Mouse (Mus musculus) T-cell, adult 2 months (primary cell): ENCODE results near the gene P2rx4.

Experiments
- DNase-seq: peaks from one replicate; pipeline ENCODE4 v3.0.0; 2022; ENCODE audit warnings: low spot score

The P2rx4 gene

DNA sequence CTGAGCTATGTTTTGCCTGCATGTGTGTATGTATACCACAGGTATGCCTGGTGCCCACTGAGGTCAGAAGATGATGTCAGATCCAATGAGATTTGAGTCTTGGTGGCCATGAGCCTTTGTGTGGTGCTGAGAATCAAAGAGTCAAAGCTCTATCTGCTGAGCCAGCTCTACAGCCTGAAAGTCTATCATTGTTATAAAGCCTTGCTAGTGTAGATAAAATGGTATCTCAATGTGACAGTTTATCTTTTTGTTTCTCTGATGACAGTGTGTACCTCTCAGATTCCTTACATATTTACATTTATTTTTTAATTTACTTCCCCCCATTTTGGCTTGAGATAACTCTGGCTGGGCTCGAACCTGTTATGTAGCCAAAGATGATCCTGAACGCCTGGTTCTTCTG is 3.8 kb upstream of the P2rx4 start:
- no peak for DNase-seq

DNA sequence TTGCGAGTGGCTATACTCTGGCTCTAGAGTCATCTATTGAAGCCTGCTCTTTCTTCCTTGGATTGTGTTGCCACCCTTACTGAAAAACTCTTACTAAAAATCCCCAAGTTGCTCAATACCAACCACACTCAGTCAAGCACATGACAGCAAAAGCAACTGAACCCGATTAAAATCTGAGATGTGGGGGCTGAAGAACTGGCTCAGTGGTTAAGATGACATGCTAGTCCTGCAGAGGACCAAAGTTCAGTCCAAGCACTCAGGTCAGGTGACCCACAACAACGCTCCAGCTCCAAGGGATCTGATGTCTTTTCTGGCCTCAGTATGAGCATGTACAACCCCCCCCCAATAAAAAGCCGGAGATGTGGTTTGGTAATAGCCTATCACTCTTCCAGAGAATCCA is 2.8 kb upstream of the P2rx4 start:
- DNase-seq, result no peak

DNA sequence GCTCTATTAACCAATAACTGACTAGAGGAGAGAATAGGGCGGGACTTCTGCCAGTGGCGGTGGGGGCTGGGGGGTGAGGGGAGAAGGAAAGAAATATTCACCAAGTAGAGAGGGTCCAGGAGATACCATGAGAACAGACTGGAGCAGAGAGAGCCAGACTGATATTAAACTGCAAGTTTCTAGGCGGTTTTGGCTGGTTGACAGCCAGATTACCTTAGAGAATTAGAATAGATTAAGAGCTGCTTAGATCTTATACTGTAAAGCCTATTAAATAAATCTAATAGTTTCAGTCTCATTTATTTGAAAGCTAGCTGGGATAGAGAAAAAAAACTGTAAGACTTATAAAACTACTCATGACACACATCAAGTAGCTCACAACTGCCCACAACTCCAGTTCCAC is 2.2 kb upstream of the P2rx4 start:
- no peak for DNase-seq

DNA sequence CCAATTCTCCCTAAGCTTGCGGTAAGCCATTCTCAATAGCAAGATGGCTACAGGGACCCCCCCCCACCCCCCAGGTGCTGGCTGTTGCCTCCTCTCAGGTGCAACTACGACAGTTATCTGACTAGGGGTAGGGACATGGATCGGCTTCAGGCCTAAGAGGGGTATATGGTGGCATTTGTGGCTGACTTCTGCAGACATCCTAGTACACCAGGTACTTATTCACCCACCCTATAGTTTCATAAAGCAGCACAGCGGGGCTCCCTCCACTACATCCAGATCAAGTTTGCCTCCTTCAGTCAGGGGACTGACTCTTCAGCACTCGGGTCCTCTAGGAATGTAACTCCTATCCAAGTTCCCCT is 448 bp upstream of the P2rx4 start:
- DNase-seq, result no peak

DNA sequence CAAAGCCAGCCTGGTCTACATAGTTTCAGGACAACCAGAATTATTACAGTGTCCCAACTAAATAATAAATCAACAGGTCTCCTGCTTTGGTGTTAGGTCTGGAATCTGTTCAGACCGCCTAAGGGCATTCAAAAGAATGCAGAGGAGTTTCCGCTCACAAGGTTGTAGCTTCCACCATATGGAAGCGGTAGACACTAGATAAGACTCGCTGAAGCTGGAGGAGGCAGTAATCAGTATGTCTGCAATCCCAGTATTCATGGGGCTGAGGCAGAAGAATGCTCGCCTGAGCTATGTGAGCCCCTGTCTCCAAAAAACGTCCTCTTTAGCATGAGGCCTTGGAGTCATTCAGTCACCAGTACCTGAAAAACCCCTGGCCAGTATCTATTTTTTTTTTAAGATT is 1.5 kb downstream of the P2rx4 start:
- no peak for DNase-seq

DNA sequence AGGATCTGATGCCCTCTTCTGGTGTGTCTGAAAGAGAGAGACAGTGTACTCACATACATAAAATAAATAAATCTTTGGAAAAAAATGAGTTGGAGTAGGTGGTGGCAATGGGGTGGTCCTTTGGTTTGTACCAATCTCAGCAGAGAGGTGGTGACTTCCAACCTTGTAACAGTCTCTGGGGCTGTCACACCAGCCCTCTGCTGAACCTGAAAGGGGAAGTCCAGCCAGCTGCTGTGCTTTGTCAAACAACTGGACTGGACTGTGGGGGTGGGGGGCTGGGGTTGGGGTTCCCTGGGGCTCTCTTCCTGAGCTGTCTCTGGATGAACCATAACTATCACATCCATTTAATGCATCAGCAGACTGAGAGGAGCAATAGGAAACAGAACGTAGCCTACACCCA is 8.4 kb downstream of the P2rx4 start:
- no peak for DNase-seq

DNA sequence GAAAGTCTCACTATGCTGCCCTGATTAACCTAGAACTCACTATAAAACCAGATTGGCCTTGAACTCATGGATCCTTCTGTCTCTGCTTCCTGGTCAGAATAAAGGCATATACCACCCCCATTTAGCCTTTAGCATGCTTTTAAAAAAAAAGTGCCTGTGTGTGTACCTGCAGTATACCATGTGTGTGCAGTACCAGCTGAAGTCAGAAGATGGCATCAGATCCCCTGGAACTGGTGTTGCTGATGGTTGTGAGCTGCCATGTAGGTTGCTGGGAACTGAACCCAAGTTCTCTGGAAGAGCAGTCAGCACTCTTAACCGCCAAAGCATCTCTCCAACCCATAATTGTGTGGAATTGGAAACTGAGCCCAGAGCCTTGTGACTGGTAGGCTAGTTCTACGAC is 9.4 kb downstream of the P2rx4 start:
- peak; percentile 24 for DNase-seq

DNA sequence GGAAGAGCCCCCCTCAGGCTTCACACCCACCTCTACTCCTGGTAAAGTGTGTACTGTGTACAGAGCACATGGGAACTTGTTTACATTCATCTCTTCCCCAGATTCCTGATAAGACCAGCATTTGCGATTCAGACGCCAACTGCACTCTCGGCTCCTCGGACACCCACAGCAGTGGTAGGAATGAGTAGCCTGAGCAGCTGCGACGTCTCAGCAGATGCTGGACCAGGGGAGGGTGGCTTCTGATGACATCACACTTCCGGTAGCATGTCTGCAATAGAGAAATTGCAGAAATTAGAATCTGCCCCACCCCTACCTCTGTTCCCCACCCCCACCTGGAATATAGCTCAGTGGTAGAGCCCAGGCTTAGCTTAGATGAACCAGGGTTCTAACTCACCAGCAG is 11.1 kb downstream of the P2rx4 start:
- DNase-seq, result peak; percentile 19

DNA sequence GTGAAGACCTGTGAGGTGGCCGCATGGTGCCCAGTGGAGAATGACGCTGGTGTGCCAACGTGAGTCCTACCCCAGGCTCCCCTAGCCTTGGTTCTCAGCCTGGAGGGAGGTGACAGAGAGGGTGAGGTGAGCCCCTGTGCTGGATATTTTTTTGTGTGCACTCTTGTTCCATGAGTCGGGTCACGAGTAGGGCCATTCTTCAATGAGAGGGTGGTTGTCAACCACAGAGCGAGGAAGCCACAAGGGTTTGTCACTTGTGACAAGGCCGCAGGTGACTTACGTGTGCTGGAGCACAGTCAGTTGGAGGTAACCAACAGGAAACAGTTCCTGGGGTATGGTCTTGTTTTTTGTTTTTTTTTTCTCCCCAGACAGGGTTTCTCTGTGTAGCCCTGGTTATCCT is 11.8 kb downstream of the P2rx4 start:
- DNase-seq, result peak; percentile 88

DNA sequence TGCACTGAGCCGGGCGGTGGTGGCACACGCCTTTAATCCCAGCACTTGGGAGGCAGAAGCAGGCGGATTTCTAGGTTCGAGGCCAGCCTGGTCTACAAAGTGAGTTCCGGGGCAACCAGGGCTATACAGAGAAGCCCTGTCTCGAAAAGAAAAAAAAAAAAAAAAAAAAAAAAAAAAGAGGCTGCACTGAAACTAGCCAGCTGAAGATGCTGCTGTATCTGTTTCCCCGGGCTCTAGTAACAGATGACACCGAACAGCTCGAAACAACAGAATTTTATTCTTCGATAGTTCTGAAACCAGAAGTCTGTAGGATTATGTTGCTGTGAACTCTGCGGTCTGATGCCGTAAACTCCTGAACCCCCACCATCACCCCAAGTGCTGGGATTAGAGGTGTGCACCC is 18.1 kb downstream of the P2rx4 start:
- DNase-seq, result no peak

DNA sequence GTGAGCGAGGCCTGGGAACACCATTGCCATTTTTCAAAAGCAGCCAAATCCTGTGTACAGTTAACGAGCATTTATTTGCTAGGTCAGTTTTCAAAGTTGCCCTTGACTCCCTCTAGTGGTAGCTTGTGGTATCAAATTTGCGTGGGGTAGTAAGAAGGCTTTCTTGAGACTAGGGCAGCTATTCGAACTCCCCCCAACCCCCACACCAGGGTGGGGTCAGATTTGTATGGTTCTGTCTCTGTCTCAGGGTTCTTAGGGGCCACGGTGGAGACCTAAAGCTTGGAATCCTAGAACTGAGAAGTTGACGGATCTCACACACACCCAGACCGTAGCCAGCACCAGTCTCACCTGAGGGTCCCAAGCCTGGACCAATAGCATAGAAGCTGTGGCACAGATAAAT is 18.7 kb downstream of the P2rx4 start:
- peak; percentile 67 for DNase-seq

DNA sequence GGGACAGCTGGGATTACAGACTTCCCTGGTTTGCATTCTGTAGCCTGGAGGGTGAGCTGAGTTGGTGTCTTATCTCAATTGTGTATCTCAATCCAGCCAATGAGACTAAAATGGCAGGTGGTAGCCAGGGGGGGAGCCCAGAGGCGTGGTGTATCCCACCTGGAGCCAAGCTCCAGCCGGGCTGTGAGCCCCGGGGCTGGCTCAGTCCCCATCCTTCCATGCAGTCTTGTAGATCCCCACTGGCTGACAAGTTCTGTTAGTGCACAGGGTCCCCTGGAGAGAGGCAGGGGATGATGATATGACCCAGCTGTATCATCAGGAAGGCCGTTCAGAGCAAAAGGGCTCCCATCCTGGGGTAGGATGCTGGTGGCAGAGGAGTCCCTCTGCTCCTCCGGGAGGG is 19.3 kb downstream of the P2rx4 start:
- DNase-seq, result no peak

DNA sequence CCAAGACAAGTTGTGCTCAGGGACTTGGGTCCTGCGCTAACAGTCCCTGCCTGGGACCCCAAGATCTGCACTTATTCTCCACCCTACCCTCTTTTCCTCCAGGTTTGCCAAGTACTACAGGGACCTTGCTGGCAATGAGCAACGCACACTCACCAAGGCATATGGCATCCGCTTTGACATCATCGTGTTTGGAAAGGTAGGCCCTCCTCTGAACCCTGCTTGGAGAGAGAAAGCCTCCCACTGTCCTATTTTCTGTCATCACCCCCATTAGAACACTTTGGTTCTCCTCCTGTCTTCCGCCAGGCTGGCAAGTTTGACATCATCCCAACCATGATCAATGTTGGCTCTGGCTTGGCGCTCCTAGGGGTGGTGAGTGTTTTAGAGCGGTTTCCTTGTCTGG is 19.8 kb downstream of the P2rx4 start:
- no peak for DNase-seq

DNA sequence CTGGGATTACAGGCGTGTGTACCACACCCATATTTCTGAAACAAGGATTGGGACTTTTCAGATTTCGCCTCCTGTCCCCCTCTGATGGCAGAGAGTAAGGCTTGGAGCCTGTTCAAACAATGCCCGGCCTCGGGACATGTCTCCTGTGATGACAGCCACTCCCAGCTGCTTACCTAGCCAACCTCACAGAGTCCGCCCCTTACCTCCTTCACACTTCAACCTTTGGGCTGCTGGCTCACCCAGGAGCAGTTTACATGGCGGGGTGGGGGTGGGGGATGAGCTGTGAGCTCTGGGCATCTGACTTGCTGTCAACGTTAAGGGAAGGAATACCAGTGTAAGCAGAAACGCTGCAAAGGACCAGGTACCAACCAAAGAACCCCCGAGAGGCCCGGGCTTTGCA is 23.4 kb downstream of the P2rx4 start:
- DNase-seq, result no peak

DNA sequence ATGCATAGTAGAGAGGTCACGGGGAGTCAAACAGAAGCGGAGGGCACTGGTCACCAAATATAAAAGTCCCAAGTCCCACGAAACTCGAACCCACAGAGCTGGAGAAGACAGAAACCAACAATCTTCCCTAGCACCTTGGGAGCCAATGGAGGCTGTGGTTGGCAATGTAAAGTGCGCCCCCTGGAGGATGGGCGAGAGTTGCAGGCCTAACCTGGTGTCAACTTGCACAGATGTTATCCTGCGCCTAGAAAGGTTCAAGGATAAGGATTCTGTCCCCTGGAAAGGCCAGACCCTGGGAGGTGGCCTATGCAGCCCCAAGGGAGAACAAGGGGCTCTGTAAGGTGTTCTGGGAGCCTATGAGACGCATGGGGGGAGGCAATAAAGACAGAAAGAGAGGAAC is 24.0 kb downstream of the P2rx4 start:
- peak; percentile 71 for DNase-seq

DNA sequence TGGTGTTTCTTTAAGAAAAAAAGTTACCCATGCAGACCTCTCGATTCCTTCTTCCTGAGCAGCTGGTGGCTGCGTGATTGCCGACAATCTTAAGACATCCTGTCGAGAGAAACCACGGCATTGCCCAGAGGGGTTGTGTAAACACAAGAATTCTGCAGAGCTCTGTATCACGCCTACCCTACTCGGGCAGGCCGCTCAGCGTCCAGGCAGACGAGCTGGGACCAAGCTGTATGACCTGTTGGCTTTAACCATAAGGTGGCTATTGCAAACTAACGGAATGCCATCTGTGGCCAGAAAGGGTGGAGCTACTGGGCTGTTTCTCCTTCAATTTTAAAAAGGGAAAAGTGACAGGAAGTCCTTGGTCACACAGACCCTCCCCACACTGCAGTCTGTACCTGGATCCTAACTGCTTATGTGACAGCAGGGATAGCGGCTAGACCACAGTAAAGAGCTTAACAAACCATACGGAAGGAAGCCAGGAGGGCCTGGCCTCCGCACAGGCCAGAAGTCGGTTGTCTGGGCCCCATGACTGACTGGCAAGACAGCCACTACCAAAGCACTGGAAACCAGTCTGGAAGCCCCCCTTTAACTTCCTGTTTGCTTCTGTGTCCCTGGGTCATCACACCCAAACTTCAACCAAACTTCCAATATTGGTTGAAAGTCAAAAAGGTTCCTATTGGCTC is 24.8 kb downstream of the P2rx4 start:
- peak; percentile 66 for DNase-seq

DNA sequence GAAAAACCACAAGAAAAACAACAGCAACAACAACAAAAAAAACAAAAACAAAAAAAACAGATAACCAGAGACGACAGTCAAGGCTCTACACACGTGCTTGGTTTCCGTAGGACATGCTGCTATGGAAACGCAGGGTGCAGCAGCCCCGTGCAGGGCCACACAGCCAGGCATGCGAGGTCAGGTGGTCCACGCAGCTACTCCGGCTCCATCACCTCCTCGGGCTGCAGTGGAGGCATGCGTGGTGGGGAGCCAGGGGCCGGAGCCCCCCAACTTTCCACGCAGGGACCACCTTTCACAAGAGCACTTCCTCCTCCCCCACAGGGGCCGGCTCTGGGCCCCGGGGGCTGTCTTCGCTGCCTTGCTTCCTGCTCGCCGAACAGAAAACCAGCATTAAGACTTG is 26.5 kb downstream of the P2rx4 start:
- DNase-seq, result peak; percentile 51

DNA sequence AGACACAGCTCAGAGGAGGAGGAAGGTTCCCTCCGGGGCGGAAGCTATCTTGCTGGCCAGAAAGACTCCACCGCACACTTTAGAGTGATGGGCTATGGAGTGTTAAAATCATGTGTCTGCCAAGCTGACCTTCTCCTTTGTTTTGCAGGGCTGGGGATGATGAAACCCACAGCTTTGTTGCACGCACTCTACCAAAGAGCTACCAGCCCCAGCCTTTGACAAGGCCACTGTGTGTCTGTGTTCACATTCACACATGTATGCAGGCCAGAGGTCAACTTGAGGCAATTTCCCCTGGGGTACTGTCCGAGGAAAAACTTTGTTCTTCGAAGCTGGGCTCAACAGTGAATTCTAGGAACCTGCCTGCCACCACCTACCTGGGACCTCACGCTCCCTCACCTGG is 28.5 kb downstream of the P2rx4 start:
- no peak for DNase-seq

DNA sequence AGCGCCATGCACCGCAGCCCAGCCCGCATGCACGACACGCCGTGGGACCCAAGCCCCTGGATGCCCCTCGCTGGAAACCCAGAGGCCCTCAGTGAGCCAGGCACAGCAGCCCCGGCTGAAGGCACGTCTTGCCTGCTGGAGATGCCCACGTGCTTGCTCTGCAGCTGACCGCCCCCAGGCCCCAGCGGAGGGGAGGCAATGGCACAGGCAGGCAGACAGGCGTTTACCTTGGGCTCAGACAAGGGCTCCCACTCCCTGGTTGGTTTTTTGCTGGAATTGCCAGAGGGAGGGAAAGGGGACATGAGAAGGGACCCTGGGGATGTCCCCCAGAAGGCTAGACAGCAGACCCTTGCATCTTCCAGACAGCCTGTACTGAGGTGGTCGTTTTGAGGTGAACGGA is 29.4 kb downstream of the P2rx4 start:
- no peak for DNase-seq

DNA sequence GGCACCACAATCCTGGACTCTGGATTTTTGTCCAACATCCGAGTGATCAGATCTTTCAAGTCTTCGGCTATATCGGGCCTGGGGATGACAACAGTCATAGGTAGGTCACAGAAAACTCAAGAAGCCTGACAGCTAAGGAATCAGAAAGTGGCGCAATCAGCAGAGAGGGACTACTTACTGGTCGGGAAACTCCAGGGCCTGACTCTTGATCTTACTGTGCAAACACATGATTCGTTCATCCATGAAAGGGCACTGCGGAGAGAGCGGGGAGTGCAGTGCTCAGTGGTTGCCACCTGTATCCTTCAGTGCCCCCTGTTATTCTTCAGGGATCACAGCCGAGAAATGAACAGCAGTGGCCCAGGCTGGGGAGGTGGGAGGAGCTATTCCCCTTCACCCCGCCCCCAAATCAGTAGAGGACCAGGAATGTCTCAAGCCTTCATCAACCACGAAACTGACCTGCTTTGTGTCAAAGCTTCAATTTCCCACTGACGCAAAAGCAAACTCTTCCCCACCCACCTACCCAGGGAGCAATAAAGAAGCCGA is 36.6 kb downstream of the P2rx4 start:
- no peak for DNase-seq

DNA sequence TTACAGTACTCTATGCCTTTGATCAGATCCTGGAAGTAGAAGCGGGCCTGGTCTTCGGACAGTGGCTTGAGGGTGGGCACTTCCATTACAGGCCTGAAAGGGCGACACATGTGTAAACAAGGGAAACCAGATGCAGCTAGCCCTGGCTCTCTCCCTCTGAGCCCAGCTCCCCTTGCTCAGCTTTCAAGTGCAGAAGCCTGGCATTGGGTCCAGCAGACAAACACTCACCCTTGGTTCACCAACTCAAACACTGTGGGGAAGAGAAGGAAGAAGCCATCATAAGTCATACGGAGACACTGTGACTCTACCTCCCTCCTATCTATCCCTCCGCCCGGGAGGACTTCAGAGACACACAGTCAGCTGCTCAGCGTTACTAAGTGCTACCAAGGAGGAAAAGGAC is 40.6 kb downstream of the P2rx4 start:
- no peak for DNase-seq

DNA sequence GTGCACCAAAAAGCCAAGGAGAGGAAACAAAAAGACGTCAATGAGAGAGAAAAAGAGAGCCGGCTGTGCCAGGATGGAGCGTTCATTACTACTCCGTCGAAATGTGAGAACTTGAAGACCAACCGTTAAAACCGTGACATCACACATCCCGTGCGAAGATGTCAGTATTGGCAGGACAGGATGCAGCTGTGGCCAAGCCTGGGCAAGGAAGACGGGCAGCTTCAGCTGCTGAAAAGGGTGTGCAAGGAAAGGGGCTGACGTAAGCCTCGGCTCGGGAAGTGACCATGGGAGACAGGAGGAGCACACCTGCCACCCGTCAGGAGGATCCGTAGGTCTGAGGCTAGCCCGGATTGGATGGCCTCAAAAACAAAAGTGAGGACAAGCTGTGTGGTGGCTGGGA is 47.1 kb downstream of the P2rx4 start:
- DNase-seq, result no peak

DNA sequence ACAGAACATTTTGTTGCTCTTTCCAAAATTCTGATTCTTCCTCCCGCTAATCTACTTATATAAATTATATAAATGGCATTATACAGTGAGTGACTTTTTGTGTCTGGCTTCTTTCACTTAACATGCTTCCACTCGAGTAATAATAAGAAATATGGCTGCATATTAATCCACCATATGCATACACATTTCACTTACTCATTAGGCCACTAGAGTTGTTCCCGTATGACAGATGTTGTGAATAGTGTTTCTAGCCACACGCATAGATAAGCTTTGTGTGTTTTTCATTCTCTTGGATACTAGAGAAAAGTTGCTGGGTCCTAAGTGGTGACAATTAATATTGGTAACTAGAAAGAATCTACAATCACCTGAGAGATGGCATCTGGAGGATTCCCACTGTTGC is 48.3 kb downstream of the P2rx4 start:
- no peak for DNase-seq

DNA sequence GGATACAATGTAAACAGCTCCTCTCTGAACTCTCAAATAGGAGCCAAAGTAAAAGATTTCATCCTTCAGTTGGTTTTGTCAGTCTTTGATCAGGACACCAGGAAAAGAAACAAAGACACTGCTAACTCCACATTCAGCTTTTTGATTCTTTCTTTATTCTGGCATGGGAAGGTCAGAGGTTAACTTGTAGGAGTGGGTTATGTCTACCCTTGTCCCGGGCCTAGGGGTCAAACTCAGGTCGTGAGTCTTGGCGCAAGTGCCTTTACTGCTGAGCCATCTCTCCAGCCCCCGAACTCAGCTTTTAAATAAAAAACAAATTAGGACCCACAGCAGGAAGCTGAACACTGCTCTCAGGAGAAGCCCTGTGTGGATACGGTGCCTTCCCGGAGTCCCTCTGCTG is 48.8 kb downstream of the P2rx4 start:
- no peak for DNase-seq

DNA sequence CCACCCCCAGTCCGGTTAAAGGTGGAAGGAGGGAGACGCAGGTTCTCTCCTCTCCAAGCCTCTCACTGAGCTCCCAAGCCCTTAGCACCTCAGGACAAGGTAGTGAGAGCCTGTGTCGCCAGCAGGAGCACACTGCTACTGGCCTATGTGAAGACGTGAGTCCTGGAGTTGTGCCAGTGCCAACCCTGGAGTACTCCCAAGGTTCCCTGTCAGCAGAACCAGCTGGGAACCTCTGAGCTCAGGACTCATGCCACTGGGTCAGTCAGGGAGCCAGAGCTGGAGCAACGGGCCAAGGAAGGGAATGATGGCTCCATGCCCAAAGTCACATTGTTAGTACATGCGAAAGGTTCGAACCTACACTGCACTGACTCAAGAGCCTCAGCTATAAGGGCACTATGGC is 49.3 kb downstream of the P2rx4 start:
- no peak for DNase-seq
